Mouse (Mus musculus): ENCODE measurements around the gene Scml4.

- TF ChIP-seq CTCF (IDR thresholded peaks at IDR 0.05; ENCODE audit: control insufficient read depth, insufficient read depth, insufficient read length), result no peak
- no peak for TF ChIP-seq MYOD1 (IDR thresholded peaks at IDR 0.05; ENCODE audit: control insufficient read depth, insufficient read length, low read depth)
- no peak for TF ChIP-seq MAX (IDR thresholded peaks at IDR 0.05)
- no peak for TF ChIP-seq USF1 (IDR thresholded peaks at IDR 0.05; ENCODE audit: low read depth)
- TF ChIP-seq FOSL1 (IDR thresholded peaks at IDR 0.05; ENCODE audit: insufficient read depth, low read length, poor library complexity, severe bottlenecking), result no peak
These were observed 93.4 kb downstream of the Scml4 start for GRCm38 (mm10) chr10:42953601-42954000.

Data from C2C12 (cell line).